Mouse (Mus musculus) embryonic facial prominence, embryonic 14.5 days (tissue): ENCODE measurements at regions not wholly inside any gene's neighbourhood (a gene's known extent, or its start where the extent isn't known, plus 50 kb on each side); places are given as distances from the start of the nearest gene placed in this dataset.
"Not testable (repeated sequence)": the region's sequence is repeated elsewhere in the genome, so short reads cannot be mapped to it uniquely, and the experiment has no call there.

Source experiments
- ATAC-seq: fragments of 200-750 bp; cut with Nextera tagmentation; 2 replicates; pipeline ENCODE4 v1.8.0; 2017; ENCODE audit warnings: low read depth, moderate number of reproducible peaks, moderate TSS enrichment
- DNase-seq: peaks from one replicate; pipeline ENCODE4 v3.0.0-alpha.2; 2015; ENCODE audit warnings: low spot score
- H3K27ac ChIP-seq: fragments of 300-500 bp; sonication (generic); replicated peaks from 2 replicates; pipeline ENCODE4 v1.5.1; 2014; ENCODE audit warnings: low read depth, mild to moderate bottlenecking, low read length, moderate library complexity
- H3K27me3 ChIP-seq: fragments of 300-500 bp; sonication (generic); replicated peaks from 2 replicates; pipeline ENCODE4 v1.6.1; 2014; ENCODE audit warnings: low read length; ENCODE audit not compliant: control insufficient read depth, insufficient read depth
- H3K36me3 ChIP-seq: fragments of 300-500 bp; sonication (generic); 2 replicates; pipeline ENCODE4 v1.6.1; 2014; ENCODE audit warnings: low read length, mixed read lengths; ENCODE audit not compliant: control insufficient read depth, insufficient read depth
- H3K4me1 ChIP-seq: fragments of 300-500 bp; sonication (generic); 2 replicates; pipeline ENCODE4 v1.6.1; 2014; ENCODE audit warnings: antibody characterized with exemption, low read length; ENCODE audit not compliant: control insufficient read depth, insufficient read depth
- H3K4me2 ChIP-seq: fragments of 300-500 bp; sonication (generic); 2 replicates; pipeline ENCODE4 v1.6.1; 2014; ENCODE audit warnings: low read depth, mild to moderate bottlenecking, low read length, moderate library complexity, mixed read lengths
- H3K4me3 ChIP-seq: fragments of 300-500 bp; sonication (generic); 2 replicates; pipeline ENCODE4 v1.5.1; 2014; ENCODE audit warnings: low read depth, mild to moderate bottlenecking, low read length
- H3K9ac ChIP-seq: fragments of 300-500 bp; sonication (generic); 2 replicates; pipeline ENCODE4 v1.6.1; 2014; ENCODE audit warnings: low read depth, mild to moderate bottlenecking, low read length, moderate library complexity, mixed read lengths
- H3K9me3 ChIP-seq: fragments of 300-500 bp; sonication (generic); 2 replicates; pipeline ENCODE4 v1.6.1; 2016; ENCODE audit warnings: low read length; ENCODE audit not compliant: control insufficient read depth
- WGBS: fragments of 180-500 bp; shearing (Covaris S2); extraction: QIAGEN DNeasy Blood & Tissue Kit; methylation state at CpG from one replicate; pipeline ENCODE4 v1.1.7; 2014; 5-methylcytosine and 5-hydroxymethylcytosine counted together

DNA sequence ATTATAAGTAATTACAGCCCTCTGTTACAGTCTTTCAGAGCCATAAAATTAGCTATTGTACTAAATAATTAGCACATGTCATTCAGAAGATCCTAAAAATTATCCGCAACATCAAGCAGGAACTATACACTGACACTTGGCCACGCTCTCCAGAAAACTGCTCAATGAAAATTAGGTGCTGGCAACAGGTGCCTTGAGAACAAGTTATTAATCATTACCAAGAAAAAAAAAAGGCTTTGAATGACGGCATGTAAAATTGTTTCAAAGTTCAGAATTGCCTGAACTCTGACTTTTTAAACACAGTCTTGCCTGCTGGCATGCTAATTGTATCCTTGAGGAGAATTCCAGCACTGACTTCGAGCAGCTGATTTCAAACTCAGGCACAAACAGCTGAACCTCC, 316.6 kb downstream of the Vrk1 start:
- no peak overlapping the region for H3K4me2 ChIP-seq
- no peaks in the 10 kb centered on the region for H3K4me1 ChIP-seq
- no peak overlapping the region for H3K4me3 ChIP-seq
- no peak overlapping the region for H3K27ac ChIP-seq
- H3K9ac ChIP-seq = no peak overlapping the region
- WGBS = 39% methylated on average over 4 of the region's 4 CpGs
- H3K36me3 ChIP-seq = no peaks in the 10 kb centered on the region
- no peak for DNase-seq
- H3K9me3 ChIP-seq = no peaks in the 10 kb centered on the region
- no peaks in the 10 kb centered on the region for H3K27me3 ChIP-seq
- no peak for ATAC-seq

DNA sequence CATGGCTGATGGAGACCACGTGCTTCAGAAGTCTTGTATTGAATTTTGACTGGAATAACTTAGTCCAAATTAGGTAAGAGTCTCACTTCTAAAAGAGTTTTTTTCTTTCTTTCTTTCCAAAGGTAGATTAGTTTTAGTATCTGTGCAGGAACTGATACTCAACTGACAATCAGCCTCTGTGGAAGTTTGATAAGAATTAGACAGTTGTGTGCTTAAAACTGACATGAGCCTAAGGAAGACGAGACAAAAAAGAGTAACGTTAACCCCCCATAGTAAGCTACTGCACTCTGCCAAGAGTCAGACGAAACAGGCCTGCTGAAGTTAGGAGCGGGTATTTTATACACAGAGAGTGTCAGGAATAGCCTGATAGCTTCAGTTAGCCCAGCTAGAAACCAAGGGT, 317.3 kb downstream of the Vrk1 start:
- DNase-seq (no peak), ATAC-seq (no peak)
- 67% methylated on average over 5 of the region's 5 CpGs for WGBS
- H3K9me3 ChIP-seq = 0 out of 2 replicates have a peak, but pooled peaks cover 6% of the 10 kb centered on the region
- H3K4me3 ChIP-seq = no peak overlapping the region
- no peaks in the 10 kb centered on the region for H3K4me1 ChIP-seq
- H3K27me3 ChIP-seq = no peaks in the 10 kb centered on the region
- no peak overlapping the region for H3K27ac ChIP-seq
- no peaks in the 10 kb centered on the region for H3K36me3 ChIP-seq
- H3K9ac ChIP-seq = no peak overlapping the region
- no peak overlapping the region for H3K4me2 ChIP-seq

DNA sequence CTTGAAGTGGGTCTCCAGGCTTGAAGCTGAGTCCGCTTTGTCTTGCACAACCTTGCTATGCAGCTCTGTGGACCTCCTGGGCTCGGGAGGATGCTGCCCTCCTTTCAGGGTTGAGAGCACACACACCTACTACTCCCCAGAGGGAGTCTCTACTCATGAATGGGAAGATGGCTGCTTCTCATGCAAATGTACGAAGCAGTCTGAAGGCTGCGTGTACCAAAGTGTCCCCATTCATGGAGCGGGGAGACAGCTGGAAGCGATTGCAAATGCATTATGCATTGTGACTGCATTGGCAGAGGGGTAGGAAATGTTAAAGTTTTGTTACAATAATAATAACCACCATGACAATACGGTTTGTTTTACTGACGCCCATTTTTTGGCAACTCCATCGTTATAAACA, 347.8 kb downstream of the Vrk1 start:
- H3K27ac ChIP-seq = no peak overlapping the region
- WGBS = 73% methylated on average over 9 of the region's 9 CpGs
- no peak for ATAC-seq
- H3K4me2 ChIP-seq = no peak overlapping the region
- H3K27me3 ChIP-seq = no peaks in the 10 kb centered on the region
- H3K4me1 ChIP-seq = no peaks in the 10 kb centered on the region
- no peaks in the 10 kb centered on the region for H3K9me3 ChIP-seq
- peak; percentile 37 for DNase-seq
- H3K36me3 ChIP-seq = no peaks in the 10 kb centered on the region
- H3K9ac ChIP-seq = no peak overlapping the region
- no peak overlapping the region for H3K4me3 ChIP-seq

DNA sequence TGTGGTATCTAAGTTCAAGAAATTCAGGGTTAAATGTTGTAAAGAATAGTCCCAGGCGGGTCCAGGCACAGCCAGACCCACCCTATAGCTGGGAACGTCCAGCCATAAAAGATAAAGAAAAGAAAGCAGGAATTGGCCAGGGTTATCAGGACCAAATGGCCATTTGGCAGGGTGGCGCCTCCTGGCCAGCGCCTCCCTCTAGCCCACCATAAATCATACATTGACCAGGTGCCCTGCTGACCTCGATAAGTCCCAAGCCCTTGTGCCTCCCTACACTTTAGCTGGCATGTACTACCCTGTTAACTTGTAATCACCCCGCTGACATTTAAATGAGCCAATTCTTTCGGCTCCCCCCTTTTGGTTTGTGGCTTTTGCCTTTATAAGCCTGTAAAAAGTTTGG, 351.6 kb downstream of the Vrk1 start:
- ATAC-seq, H3K4me1 ChIP-seq, DNase-seq, H3K9me3 ChIP-seq, H3K27me3 ChIP-seq, H3K36me3 ChIP-seq, H3K9ac ChIP-seq, H3K27ac ChIP-seq, H3K4me2 ChIP-seq, H3K4me3 ChIP-seq: not testable (repeated sequence)
- 90% methylated on average over 7 of the region's 7 CpGs for WGBS

DNA sequence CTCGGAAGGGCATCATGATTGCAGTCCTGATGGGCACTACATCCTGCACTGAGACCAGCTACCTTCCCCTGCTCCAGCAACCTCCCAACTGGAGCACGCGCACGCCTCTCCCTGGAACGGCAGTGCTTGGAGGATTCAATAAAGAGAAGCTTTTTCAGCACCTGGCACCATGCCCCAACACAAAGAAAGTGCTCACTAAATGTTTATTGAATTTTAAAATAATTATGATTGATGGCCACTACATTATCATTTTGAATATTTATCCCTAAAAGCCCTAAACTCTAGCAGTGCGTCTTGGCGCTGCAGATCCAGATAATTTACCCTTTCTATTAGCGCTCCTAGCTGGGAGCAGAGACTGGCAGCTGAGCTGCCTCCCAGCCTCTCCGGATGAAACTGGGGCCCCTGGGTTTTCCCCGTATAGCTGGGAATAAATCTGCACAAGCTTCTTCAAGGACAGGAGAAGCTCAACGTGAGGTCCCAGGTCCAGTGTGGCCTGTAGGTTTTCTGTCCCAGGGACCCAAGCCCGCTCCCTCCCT, 364.9 kb downstream of the Vrk1 start:
- H3K27me3 ChIP-seq = peaks cover 6% of the 10 kb centered on the region
- 56% methylated on average over 12 of the region's 12 CpGs for WGBS
- no peak overlapping the region for H3K27ac ChIP-seq
- no peak overlapping the region for H3K4me3 ChIP-seq
- H3K4me1 ChIP-seq = no peaks in the 10 kb centered on the region
- H3K9me3 ChIP-seq = no peaks in the 10 kb centered on the region
- no peak for DNase-seq
- ATAC-seq = no peak
- H3K9ac ChIP-seq = no peak overlapping the region
- H3K4me2 ChIP-seq = no peak overlapping the region
- no peaks in the 10 kb centered on the region for H3K36me3 ChIP-seq

DNA sequence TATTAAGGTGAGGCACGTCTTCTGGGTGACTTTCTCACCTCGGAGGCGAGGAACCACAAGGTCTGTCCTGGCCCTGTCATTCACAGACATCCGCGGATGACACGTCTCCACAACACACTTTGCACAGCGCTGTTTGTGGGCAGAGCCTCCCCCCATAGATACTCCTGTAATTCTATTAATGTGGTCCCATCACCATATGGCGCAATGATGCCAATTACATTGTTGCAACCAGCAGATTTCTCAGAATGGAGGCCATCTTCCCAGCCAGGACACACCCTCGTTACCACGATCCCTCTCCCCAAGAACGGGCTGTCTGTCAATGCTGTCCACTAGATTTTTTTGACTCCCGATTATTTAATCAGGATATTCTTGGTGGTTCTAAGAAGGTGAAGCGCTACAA, 365.9 kb downstream of the Vrk1 start:
- no peak overlapping the region for H3K27ac ChIP-seq
- 87% methylated on average over 13 of the region's 13 CpGs for WGBS
- H3K4me3 ChIP-seq = no peak overlapping the region
- no peak overlapping the region for H3K4me2 ChIP-seq
- no peak overlapping the region for H3K9ac ChIP-seq
- DNase-seq (no peak), ATAC-seq (no peak)
- peaks cover 11% of the 10 kb centered on the region for H3K27me3 ChIP-seq
- H3K36me3 ChIP-seq = no peaks in the 10 kb centered on the region
- no peaks in the 10 kb centered on the region for H3K9me3 ChIP-seq
- no peaks in the 10 kb centered on the region for H3K4me1 ChIP-seq

DNA sequence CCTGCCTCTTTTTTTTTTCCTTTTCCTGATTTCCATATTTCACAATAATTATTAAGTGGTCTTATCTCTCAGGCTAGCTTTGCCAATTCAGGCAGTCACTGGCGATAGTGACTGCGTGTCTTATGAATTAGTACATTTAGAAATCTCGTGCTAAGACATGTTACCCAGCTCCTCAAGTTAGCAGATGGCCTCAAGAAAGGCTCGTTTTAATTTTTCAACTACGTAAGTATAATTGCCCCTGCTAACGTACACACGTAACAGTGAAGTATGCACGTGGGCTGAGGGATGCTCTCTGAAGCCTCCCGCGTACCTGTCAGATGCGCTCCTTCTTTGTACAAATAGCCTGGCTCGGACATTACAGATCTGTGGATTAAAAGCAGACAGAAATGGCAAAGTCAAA, 366.8 kb downstream of the Vrk1 start:
- ATAC-seq (no peak), DNase-seq (no peak)
- H3K9ac ChIP-seq = no peak overlapping the region
- 74% methylated on average over 12 of the region's 12 CpGs for WGBS
- peaks cover 11% of the 10 kb centered on the region for H3K27me3 ChIP-seq
- no peak overlapping the region for H3K4me3 ChIP-seq
- H3K4me2 ChIP-seq = no peak overlapping the region
- H3K9me3 ChIP-seq = no peaks in the 10 kb centered on the region
- H3K27ac ChIP-seq = no peak overlapping the region
- no peaks in the 10 kb centered on the region for H3K36me3 ChIP-seq
- H3K4me1 ChIP-seq = no peaks in the 10 kb centered on the region

DNA sequence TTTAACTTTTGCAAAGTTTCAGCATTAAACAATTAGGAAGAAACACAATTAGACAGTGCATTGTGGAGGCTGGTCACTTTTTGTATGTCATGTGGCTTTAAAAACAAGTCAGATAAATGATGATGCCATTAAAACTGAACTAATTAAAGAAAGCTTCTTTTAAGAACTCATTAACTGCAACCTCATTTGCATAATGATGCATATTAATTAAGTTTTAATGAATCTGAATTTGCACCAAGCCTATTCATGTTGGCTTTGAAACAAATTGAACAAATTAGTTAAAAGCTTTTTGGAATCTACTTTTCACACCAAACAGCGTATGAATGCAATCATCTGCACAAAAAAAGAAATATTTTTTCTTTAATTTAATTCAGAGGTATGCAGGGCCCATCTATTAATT, 367.3 kb downstream of the Vrk1 start:
- ATAC-seq = no peak
- Histone ChIP-seq H3K4me1 (no peaks in the 10 kb centered on the region), H3K4me3 (no peak overlapping the region), H3K27me3 (peaks cover 11% of the 10 kb centered on the region), H3K9me3 (no peaks in the 10 kb centered on the region), H3K27ac (no peak overlapping the region), H3K4me2 (no peak overlapping the region), H3K9ac (no peak overlapping the region), H3K36me3 (no peaks in the 10 kb centered on the region)
- WGBS = 95% methylated on average over 1 of the region's 1 CpGs
- no peak for DNase-seq

DNA sequence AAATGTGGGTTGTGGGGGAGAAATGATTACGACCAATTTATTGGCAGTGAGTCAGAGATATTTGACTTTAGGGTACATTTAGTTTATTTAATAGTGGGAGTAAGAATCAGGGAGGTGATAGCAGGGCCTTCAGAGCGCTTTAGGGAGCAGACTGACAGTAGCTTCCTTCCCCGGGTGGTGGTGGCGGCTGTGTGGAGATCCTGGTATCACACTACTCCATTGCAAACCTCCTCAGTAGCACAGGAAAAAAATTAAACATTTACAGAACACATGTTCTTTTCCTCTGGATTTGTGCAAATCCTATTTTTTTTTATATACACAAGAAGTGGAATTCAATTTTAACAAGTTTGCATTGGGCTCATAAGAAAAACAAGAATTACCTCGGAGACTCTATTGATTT, 367.7 kb downstream of the Vrk1 start:
- no peaks in the 10 kb centered on the region for H3K9me3 ChIP-seq
- no peak for ATAC-seq
- no peak overlapping the region for H3K9ac ChIP-seq
- no peak overlapping the region for H3K4me2 ChIP-seq
- DNase-seq = no peak
- H3K36me3 ChIP-seq = no peaks in the 10 kb centered on the region
- H3K27me3 ChIP-seq = peaks cover 11% of the 10 kb centered on the region
- WGBS = 71% methylated on average over 5 of the region's 5 CpGs
- H3K4me1 ChIP-seq = no peaks in the 10 kb centered on the region
- H3K4me3 ChIP-seq = no peak overlapping the region
- no peak overlapping the region for H3K27ac ChIP-seq
